Mouse (Mus musculus): ENCODE measurements around the gene Dlgap4. TPM values are rescaled to one million over a fixed set of nuclear protein-coding genes. Genes with fewer than 3 reads are reported as not detected.
A peak's percentile ranks its signal among the peaks of the same experiment; 100 is the strongest.

The Dlgap4 gene
- polyA plus RNA-seq, 1 experiment: 47.1 TPM

- Histone ChIP-seq H3K4me1 (ENCODE audit: control insufficient read depth, insufficient read depth, insufficient read length, low read length) (no peaks in the 10 kb centered on the region), H3K27me3 (ENCODE audit: control insufficient read depth, insufficient read depth, low read length) (peaks cover 7% of the 10 kb centered on the region), H3K4me3 (ENCODE audit: low read depth, low read length) (no peak overlapping the region), H3K27ac (ENCODE audit: insufficient read depth, low read depth, low read length) (no peak overlapping the region), H3K36me3 (ENCODE audit: control insufficient read depth, insufficient read depth, low read length) (no peaks in the 10 kb centered on the region)
- TF ChIP-seq CTCF (IDR thresholded peaks at IDR 0.05; ENCODE audit: extremely low read depth, insufficient read length, insufficient replicate concordance, low read depth, low read length) (no peak), POLR2A (IDR thresholded peaks at IDR 0.05; ENCODE audit: low read depth, low read length) (no peak)
- WGBS: 48% methylated on average over 11 of the region's 11 CpGs
Observed at GRCm38 (mm10) chr2:156693241-156693807, 79.8 kb downstream of the Dlgap4 start.

GRCm38 (mm10) chr2:156697261-156697660 is 83.8 kb downstream of the Dlgap4 start:
- no peak for TF ChIP-seq POLR2A (IDR thresholded peaks at IDR 0.05; ENCODE audit: low read depth, low read length)
- TF ChIP-seq CTCF (IDR thresholded peaks at IDR 0.05; ENCODE audit: extremely low read depth, insufficient read length, insufficient replicate concordance, low read depth, low read length): no peak
- no peaks in the 10 kb centered on the region for H3K27me3 ChIP-seq (ENCODE audit: control insufficient read depth, insufficient read depth, low read length)
- 83% methylated on average over 8 of the region's 8 CpGs for WGBS
- no peaks in the 10 kb centered on the region for H3K36me3 ChIP-seq (ENCODE audit: control insufficient read depth, insufficient read depth, low read length)
- no peak overlapping the region for H3K27ac ChIP-seq (ENCODE audit: insufficient read depth, low read depth, low read length)
- H3K4me1 ChIP-seq (ENCODE audit: control insufficient read depth, insufficient read depth, insufficient read length, low read length): no peaks in the 10 kb centered on the region
- no peak overlapping the region for H3K4me3 ChIP-seq (ENCODE audit: low read depth, low read length)

- no peaks in the 10 kb centered on the region for H3K4me1 ChIP-seq (ENCODE audit: control insufficient read depth, insufficient read depth, insufficient read length, low read length)
- no peaks in the 10 kb centered on the region for H3K27me3 ChIP-seq (ENCODE audit: control insufficient read depth, insufficient read depth, low read length)
- TF ChIP-seq CTCF (IDR thresholded peaks at IDR 0.05; ENCODE audit: extremely low read depth, insufficient read length, insufficient replicate concordance, low read depth, low read length): no peak
- no peak for TF ChIP-seq POLR2A (IDR thresholded peaks at IDR 0.05; ENCODE audit: low read depth, low read length)
- H3K36me3 ChIP-seq (ENCODE audit: control insufficient read depth, insufficient read depth, low read length): no peaks in the 10 kb centered on the region
- no peak overlapping the region for H3K27ac ChIP-seq (ENCODE audit: insufficient read depth, low read depth, low read length)
- H3K4me3 ChIP-seq (ENCODE audit: low read depth, low read length): no peak overlapping the region
- WGBS: 63% methylated on average over 9 of the region's 9 CpGs
Observed at GRCm38 (mm10) chr2:156698168-156698567, 84.7 kb downstream of the Dlgap4 start.

- TF ChIP-seq CTCF (IDR thresholded peaks at IDR 0.05; ENCODE audit: extremely low read depth, insufficient read length, insufficient replicate concordance, low read depth, low read length) (peak; percentile 89; the same call in 1 of the 2 replicates), POLR2A (IDR thresholded peaks at IDR 0.05; ENCODE audit: low read depth, low read length) (no peak)
- Histone ChIP-seq H3K27me3 (ENCODE audit: control insufficient read depth, insufficient read depth, low read length) (no peaks in the 10 kb centered on the region), H3K27ac (ENCODE audit: insufficient read depth, low read depth, low read length) (no peak overlapping the region), H3K4me3 (ENCODE audit: low read depth, low read length) (no peak overlapping the region), H3K36me3 (ENCODE audit: control insufficient read depth, insufficient read depth, low read length) (no peaks in the 10 kb centered on the region), H3K4me1 (ENCODE audit: control insufficient read depth, insufficient read depth, insufficient read length, low read length) (no peaks in the 10 kb centered on the region)
- 24% methylated on average over 6 of the region's 6 CpGs for WGBS
Observed at GRCm38 (mm10) chr2:156705473-156705872, 92.0 kb downstream of the Dlgap4 start.

GRCm38 (mm10) chr2:156716683-156717082 is 103.2 kb downstream of the Dlgap4 start:
- Histone ChIP-seq H3K27me3 (ENCODE audit: control insufficient read depth, insufficient read depth, low read length) (no peaks in the 10 kb centered on the region), H3K4me3 (ENCODE audit: low read depth, low read length) (no peak overlapping the region), H3K36me3 (ENCODE audit: control insufficient read depth, insufficient read depth, low read length) (no peaks in the 10 kb centered on the region), H3K27ac (ENCODE audit: insufficient read depth, low read depth, low read length) (no peak overlapping the region), H3K4me1 (ENCODE audit: control insufficient read depth, insufficient read depth, insufficient read length, low read length) (peaks cover 8% of the 10 kb centered on the region; the same call in 1 of the 2 replicates)
- TF ChIP-seq POLR2A (IDR thresholded peaks at IDR 0.05; ENCODE audit: low read depth, low read length): no peak
- no peak for TF ChIP-seq CTCF (IDR thresholded peaks at IDR 0.05; ENCODE audit: extremely low read depth, insufficient read length, insufficient replicate concordance, low read depth, low read length)
- WGBS: 62% methylated on average over 6 of the region's 6 CpGs

- no peak overlapping the region for H3K4me3 ChIP-seq (ENCODE audit: low read depth, low read length)
- TF ChIP-seq CTCF (IDR thresholded peaks at IDR 0.05; ENCODE audit: extremely low read depth, insufficient read length, insufficient replicate concordance, low read depth, low read length) (no peak), POLR2A (IDR thresholded peaks at IDR 0.05; ENCODE audit: low read depth, low read length) (no peak)
- no peaks in the 10 kb centered on the region for H3K36me3 ChIP-seq (ENCODE audit: control insufficient read depth, insufficient read depth, low read length)
- no peaks in the 10 kb centered on the region for H3K27me3 ChIP-seq (ENCODE audit: control insufficient read depth, insufficient read depth, low read length)
- peaks cover 13% of the 10 kb centered on the region for H3K4me1 ChIP-seq (ENCODE audit: control insufficient read depth, insufficient read depth, insufficient read length, low read length)
- WGBS: 35% methylated on average over 17 of the region's 17 CpGs
- no peak overlapping the region for H3K27ac ChIP-seq (ENCODE audit: insufficient read depth, low read depth, low read length)
Observed at GRCm38 (mm10) chr2:156717320-156718281, 104.1 kb downstream of the Dlgap4 start.

GRCm38 (mm10) chr2:156718793-156719192 is 105.3 kb downstream of the Dlgap4 start:
- H3K4me3 ChIP-seq (ENCODE audit: low read depth, low read length): no peak overlapping the region
- H3K4me1 ChIP-seq (ENCODE audit: control insufficient read depth, insufficient read depth, insufficient read length, low read length): peaks cover 15% of the 10 kb centered on the region
- WGBS: 73% methylated on average over 5 of the region's 5 CpGs
- no peaks in the 10 kb centered on the region for H3K36me3 ChIP-seq (ENCODE audit: control insufficient read depth, insufficient read depth, low read length)
- H3K27ac ChIP-seq (ENCODE audit: insufficient read depth, low read depth, low read length): no peak overlapping the region
- no peaks in the 10 kb centered on the region for H3K27me3 ChIP-seq (ENCODE audit: control insufficient read depth, insufficient read depth, low read length)
- no peak for TF ChIP-seq CTCF (IDR thresholded peaks at IDR 0.05; ENCODE audit: extremely low read depth, insufficient read length, insufficient replicate concordance, low read depth, low read length)
- no peak for TF ChIP-seq POLR2A (IDR thresholded peaks at IDR 0.05; ENCODE audit: low read depth, low read length)

Measured in small intestine, adult 2 months (tissue).